19 mouse cellular contexts compared by ENCODE assay signal in the genomic region with DNA sequence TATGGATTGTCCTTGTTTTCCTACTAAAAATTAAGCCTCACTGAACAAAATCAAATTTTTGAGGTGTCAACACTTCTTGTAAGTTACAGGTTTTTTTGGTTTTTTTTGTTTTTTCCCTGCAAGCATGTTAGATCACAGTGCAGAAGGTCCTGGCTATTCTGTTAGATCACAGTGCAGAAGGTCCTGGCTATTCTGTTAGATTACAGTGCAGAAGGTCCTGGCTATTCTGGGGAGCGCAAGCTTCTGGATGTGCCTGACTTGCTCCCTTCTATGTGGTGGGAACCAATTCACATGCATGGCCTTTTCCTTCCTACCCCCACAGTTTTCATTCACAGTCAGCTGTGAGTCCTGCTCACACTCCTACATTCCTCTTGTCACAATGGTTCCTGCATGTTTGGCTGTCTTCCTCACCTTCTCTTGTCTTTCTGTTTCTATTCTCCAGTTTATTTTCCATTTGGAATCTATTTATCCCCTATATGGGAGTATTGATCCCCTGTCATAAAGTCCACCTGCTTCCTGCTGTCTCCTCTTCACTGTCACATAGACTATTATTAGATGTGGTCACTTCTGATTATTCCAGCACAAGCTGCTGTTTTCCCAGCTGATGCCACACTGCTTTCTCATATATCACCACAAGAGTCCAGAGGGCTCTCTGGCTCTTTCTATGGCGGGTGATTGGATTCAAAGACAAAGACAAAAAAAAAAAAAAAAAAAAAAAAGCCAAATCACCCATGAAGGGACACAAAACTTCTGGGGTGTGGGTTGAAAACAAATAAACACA.
A peak's percentile ranks its signal among the peaks of the same experiment; 100 is the strongest.
DNase-seq lines count a peak whose midpoint lies in the region; ATAC-seq and TF ChIP-seq lines count a peak whose summit lies in the region.
"Had no signal": no experiment of that assay in that cellular context is flagged by ENCODE, and none has a peak within 500 bp of the region (broad histone marks: within the 10 kb centered on the region; RNA-seq: fewer than 3 reads in every experiment).

No protein-coding gene starts in this region.

- no peaks in the 10 kb centered on the region for H3K4me1 ChIP-seq in hindbrain, embryonic 13.5 days (replicated peaks)
- H3K4me1 ChIP-seq in midbrain, embryonic 15.5 days: no peaks in the 10 kb centered on the region
- H3K4me1 ChIP-seq: embryonic facial prominence, embryonic 15.5 days; limb, embryonic 10.5 days had no signal

- no peak for TF ChIP-seq POLR2A in brain, embryonic 14.5 days (IDR thresholded peaks at IDR 0.05; ENCODE audit: borderline replicate concordance, extremely low read depth, insufficient read depth, insufficient read length, poor library complexity, severe bottlenecking)

- ATAC-seq in hindbrain, embryonic 13.5 days (ENCODE audit: low FRiP score): no peak
- ATAC-seq in midbrain, embryonic 15.5 days (replicated peaks): peak; percentile 52

- H3K27ac ChIP-seq in left cerebral cortex, adult 2 months: peak overlapping the region; percentile 24; the same call in 1 of the 2 replicates
- H3K27ac ChIP-seq in hindbrain, embryonic 13.5 days: peak overlapping the region; percentile 69
- H3K27ac ChIP-seq in midbrain, embryonic 15.5 days: peak overlapping the region; percentile 65
- H3K27ac ChIP-seq: embryonic facial prominence, embryonic 15.5 days; limb, embryonic 10.5 days; stomach, postnatal 0 days had no signal

- H3K9me3 ChIP-seq in hindbrain, embryonic 13.5 days: no peaks in the 10 kb centered on the region
- H3K9me3 ChIP-seq in midbrain, embryonic 15.5 days: no peaks in the 10 kb centered on the region
- H3K9me3 ChIP-seq: embryonic facial prominence, embryonic 15.5 days; limb, embryonic 10.5 days had no signal

- H3K36me3 ChIP-seq in hindbrain, embryonic 13.5 days: no peaks in the 10 kb centered on the region
- no peaks in the 10 kb centered on the region for H3K36me3 ChIP-seq in midbrain, embryonic 15.5 days (replicated peaks)
- H3K36me3 ChIP-seq: embryonic facial prominence, embryonic 15.5 days; limb, embryonic 10.5 days had no signal

- intact Hi-C loops in left cerebral cortex, adult 2 months (cut with DNase I): no loop called here

- TF ChIP-seq CTCF in left cerebral cortex, adult 2 months (IDR thresholded peaks at IDR 0.05): no peak
- no peak for TF ChIP-seq CTCF in brain, embryonic 14.5 days (IDR thresholded peaks at IDR 0.05; ENCODE audit: borderline replicate concordance, extremely low read depth, insufficient read depth, insufficient read length)

- 38% methylated on average over 2 of the region's 2 CpGs for WGBS in hindbrain, embryonic 13.5 days
- 56% methylated on average over 2 of the region's 2 CpGs for WGBS in midbrain, embryonic 15.5 days

- no peak overlapping the region for H3K4me2 ChIP-seq in hindbrain, embryonic 13.5 days
- no peak overlapping the region for H3K4me2 ChIP-seq in midbrain, embryonic 15.5 days
- H3K4me2 ChIP-seq: embryonic facial prominence, embryonic 15.5 days; liver, embryonic 11.5 days had no signal

- DNase-seq in left cerebral cortex, adult 2 months (ENCODE audit: extremely low spot score in 1 of 2, low spot score in 2 of 2): no peak
- no peak for DNase-seq in left cerebral cortex, adult 11 months (ENCODE audit: low spot score)
- peak; percentile 22 for DNase-seq in brain, embryonic 14.5 days (ENCODE audit: low read depth)
- no peak for DNase-seq in thymus, postnatal 25 days
- DNase-seq in adrenal gland, postnatal 14 days: no peak
- no peak for DNase-seq in kidney, postnatal 4 days
- DNase-seq: cerebellum, postnatal 14 days; embryo, embryonic 11 days; kidney, adult 9 months; kidney, postnatal 36 days; lung, adult 2 months; lung, postnatal 4 days; thymus, postnatal 36 days had no signal

- no peaks in the 10 kb centered on the region for H3K27me3 ChIP-seq in hindbrain, embryonic 13.5 days
- H3K27me3 ChIP-seq in midbrain, embryonic 15.5 days (replicated peaks): no peaks in the 10 kb centered on the region
- H3K27me3 ChIP-seq: embryonic facial prominence, embryonic 15.5 days had no signal

- no peak overlapping the region for H3K4me3 ChIP-seq in left cerebral cortex, adult 2 months
- H3K4me3 ChIP-seq in hindbrain, embryonic 13.5 days: no peak overlapping the region
- H3K4me3 ChIP-seq in midbrain, embryonic 15.5 days: no peak overlapping the region
- H3K4me3 ChIP-seq: embryonic facial prominence, embryonic 15.5 days; limb, embryonic 10.5 days had no signal

- H3K9ac ChIP-seq in hindbrain, embryonic 13.5 days: no peak overlapping the region
- H3K9ac ChIP-seq in midbrain, embryonic 15.5 days: no peak overlapping the region
- H3K9ac ChIP-seq: embryonic facial prominence, embryonic 15.5 days had no signal
